Mouse (Mus musculus) forebrain, embryonic 15.5 days (tissue): ENCODE data around the gene Ciao2b. TPM values are rescaled to one million over a fixed set of nuclear protein-coding genes. Genes with fewer than 3 reads are reported as not detected.
A peak's percentile ranks its signal among the peaks of the same experiment; 100 is the strongest.

Experiments used
- ATAC-seq: fragments of 200-750 bp; cut with Nextera tagmentation; replicated peaks from 2 replicates; pipeline ENCODE4 v1.8.0; 2017; ENCODE audit warnings: mild to moderate bottlenecking, moderate TSS enrichment, moderate library complexity
- H3K27ac ChIP-seq: fragments of 300-500 bp; sonication (generic); replicated peaks from 2 replicates; pipeline ENCODE4 v1.5.1; 2015; ENCODE audit warnings: mild to moderate bottlenecking, inconsistent platforms
- H3K27me3 ChIP-seq: fragments of 300-500 bp; sonication (generic); 2 replicates; pipeline ENCODE4 v1.6.1; 2015; ENCODE audit warnings: inconsistent platforms
- H3K36me3 ChIP-seq: fragments of 300-500 bp; sonication (generic); 2 replicates; pipeline ENCODE4 v1.6.1; 2015; ENCODE audit warnings: mild to moderate bottlenecking, inconsistent platforms
- H3K4me1 ChIP-seq: fragments of 300-500 bp; sonication (generic); 2 replicates; pipeline ENCODE4 v1.6.1; 2015; ENCODE audit warnings: inconsistent platforms
- H3K4me2 ChIP-seq: fragments of 300-500 bp; sonication (generic); replicated peaks from 2 replicates; pipeline ENCODE4 v1.6.1; 2015; ENCODE audit warnings: mild to moderate bottlenecking, inconsistent platforms
- H3K4me3 ChIP-seq: fragments of 300-500 bp; sonication (generic); 2 replicates; pipeline ENCODE4 v1.5.1; 2015; ENCODE audit warnings: mild to moderate bottlenecking, inconsistent platforms
- H3K9ac ChIP-seq: fragments of 300-500 bp; sonication (generic); replicated peaks from 2 replicates; pipeline ENCODE4 v1.6.1; 2015; ENCODE audit warnings: mild to moderate bottlenecking, inconsistent platforms
- H3K9me3 ChIP-seq: fragments of 300-500 bp; sonication (generic); 2 replicates; pipeline ENCODE4 v1.6.1; 2016; ENCODE audit warnings: inconsistent platforms
- WGBS: fragments of 180-500 bp; shearing (Covaris S2); methylation state at CpG from one replicate; pipeline ENCODE4 v1.1.7; 2015; ENCODE audit warnings: mixed read lengths; 5-methylcytosine and 5-hydroxymethylcytosine counted together
- polyA plus RNA-seq: library from polyadenylated mRNA; unstranded; fragments of >200 nt; fragmentation: Nextera tagmentation; extraction: Ambion mirVana; gene quantifications from 2 replicates; pipeline ENCODE4 v1.2.1, GENCODE M21; 2015

The Ciao2b gene
- polyA plus RNA-seq, 1 experiment from 2014 or later, result 153 TPM

DNA sequence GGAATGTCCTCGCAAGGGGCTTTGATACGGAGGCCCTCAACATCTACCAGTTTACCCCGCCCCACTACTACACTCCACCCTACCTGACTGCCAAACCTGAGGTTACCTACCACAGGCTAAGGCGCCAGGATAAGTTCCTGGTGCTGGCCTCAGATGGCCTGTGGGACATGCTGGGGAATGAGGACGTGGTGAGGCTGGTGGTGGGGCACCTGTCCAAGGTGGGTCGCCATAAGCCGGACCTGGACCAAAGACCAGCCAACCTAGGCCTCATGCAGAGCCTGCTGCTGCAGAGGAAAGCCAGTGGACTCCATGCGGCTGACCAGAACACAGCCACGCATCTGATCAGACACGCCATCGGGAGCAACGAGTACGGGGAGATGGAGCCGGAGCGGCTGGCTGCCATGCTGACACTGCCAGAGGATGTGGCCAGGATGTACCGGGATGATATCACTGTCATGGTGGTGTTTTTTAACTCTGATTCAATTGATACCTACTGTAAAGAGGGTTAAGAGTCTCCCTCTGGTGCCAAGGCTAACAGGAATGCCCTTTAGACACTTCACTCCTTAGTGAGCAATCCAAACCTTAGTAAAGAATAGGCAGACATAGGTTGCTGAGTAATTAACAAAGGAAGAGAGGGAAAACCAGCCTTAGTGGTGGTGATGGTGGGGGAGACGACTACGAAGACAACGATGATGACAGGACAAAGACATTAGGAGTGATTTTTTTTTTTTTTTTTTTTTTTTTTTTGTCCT is 47.0 kb downstream of the Ciao2b start:
- WGBS, result 95% methylated on average over 19 of the region's 19 CpGs
- no peaks in the 10 kb centered on the region for H3K9me3 ChIP-seq
- H3K4me1 ChIP-seq, result peaks cover 8% of the 10 kb centered on the region
- H3K27ac ChIP-seq, result no peak overlapping the region
- peaks cover 18% of the 10 kb centered on the region for H3K36me3 ChIP-seq
- H3K27me3 ChIP-seq, result no peaks in the 10 kb centered on the region
- H3K9ac ChIP-seq, result no peak overlapping the region
- no peak overlapping the region for H3K4me3 ChIP-seq
- ATAC-seq, result no peak
- H3K4me2 ChIP-seq, result no peak overlapping the region

GRCm38 (mm10) chr8:104593536-104594325 is 48.0 kb downstream of the Ciao2b start:
- Histone ChIP-seq H3K9ac (no peak overlapping the region), H3K4me3 (no peak overlapping the region), H3K4me2 (no peak overlapping the region), H3K27ac (no peak overlapping the region), H3K36me3 (peaks cover 18% of the 10 kb centered on the region), H3K4me1 (peaks cover 8% of the 10 kb centered on the region), H3K27me3 (no peaks in the 10 kb centered on the region), H3K9me3 (no peaks in the 10 kb centered on the region)
- WGBS, result 95% methylated on average over 31 of the region's 31 CpGs
- no peak for ATAC-seq

- ATAC-seq, result no peak
- Histone ChIP-seq H3K27ac (no peak overlapping the region), H3K4me1 (peaks cover 8% of the 10 kb centered on the region), H3K4me3 (0 out of 2 replicates have a peak overlapping the region, but pooled peaks have one; percentile 57), H3K36me3 (peaks cover 18% of the 10 kb centered on the region; the same call in 1 of the 2 replicates), H3K9ac (no peak overlapping the region), H3K4me2 (0 out of 2 replicates have a peak overlapping the region, but pooled peaks have one; percentile 69), H3K9me3 (no peaks in the 10 kb centered on the region), H3K27me3 (no peaks in the 10 kb centered on the region)
- 77% methylated on average over 6 of the region's 6 CpGs for WGBS
Observed at GRCm38 (mm10) chr8:104592566-104592965, 49.2 kb downstream of the Ciao2b start.

- ATAC-seq, result peak; percentile 3; the same call in 1 of the 2 replicates
- peaks cover 18% of the 10 kb centered on the region; the same call in 1 of the 2 replicates for H3K36me3 ChIP-seq
- peak overlapping the region; percentile 69 for H3K4me2 ChIP-seq
- 2% methylated on average over 9 of the region's 9 CpGs for WGBS
- no peaks in the 10 kb centered on the region for H3K9me3 ChIP-seq
- H3K4me3 ChIP-seq, result peak overlapping the region; percentile 57
- peak overlapping the region; percentile 80 for H3K27ac ChIP-seq
- no peaks in the 10 kb centered on the region for H3K27me3 ChIP-seq
- H3K9ac ChIP-seq, result peak overlapping the region; percentile 58
- H3K4me1 ChIP-seq, result peaks cover 8% of the 10 kb centered on the region
Observed at GRCm38 (mm10) chr8:104591856-104592255, 49.9 kb downstream of the Ciao2b start.

GRCm38 (mm10) chr8:104591133-104591834 is 50.5 kb downstream of the Ciao2b start, which contains the start of gene Pdp2:
Gene Pdp2, plus strand, starts transcription at chr8:104591451.
- H3K36me3 ChIP-seq, result peaks cover 16% of the 10 kb centered on the region; the same call in 1 of the 2 replicates
- peak within 1 kb of the TSS; percentile 80 for H3K27ac ChIP-seq
- no peaks in the 10 kb centered on the region for H3K9me3 ChIP-seq
- H3K4me2 ChIP-seq, result peak within 1 kb of the TSS; percentile 69
- H3K27me3 ChIP-seq, result no peaks in the 10 kb centered on the region
- ATAC-seq, result peak; percentile 98
- H3K4me1 ChIP-seq, result peaks cover 8% of the 10 kb centered on the region
- peak within 1 kb of the TSS; percentile 57 for H3K4me3 ChIP-seq
- peak within 1 kb of the TSS; percentile 58 for H3K9ac ChIP-seq
- WGBS, result under 1% methylated on average over 44 of the region's 44 CpGs

- no peak overlapping the region for H3K4me2 ChIP-seq
- no peak for ATAC-seq
- WGBS, result 98% methylated on average over 3 of the region's 3 CpGs
- H3K4me1 ChIP-seq, result peaks cover 8% of the 10 kb centered on the region
- H3K9ac ChIP-seq, result no peak overlapping the region
- H3K27me3 ChIP-seq, result no peaks in the 10 kb centered on the region
- H3K4me3 ChIP-seq, result no peak overlapping the region
- peaks cover 13% of the 10 kb centered on the region; the same call in 1 of the 2 replicates for H3K36me3 ChIP-seq
- no peak overlapping the region for H3K27ac ChIP-seq
- H3K9me3 ChIP-seq, result no peaks in the 10 kb centered on the region
Observed at GRCm38 (mm10) chr8:104590284-104590683, 51.5 kb downstream of the Ciao2b start.

Other genes with a start within 250 kb of the Ciao2b start
- gene Cmtm4, start 246.2 kb downstream of the Ciao2b start, polyA plus RNA-seq, result 2.6 and 2.9 TPM in 2 replicates
- gene Dync1li2, start 198.9 kb downstream of the Ciao2b start, polyA plus RNA-seq, result 124 and 128 TPM in 2 replicates
- gene Terb1, start 132.1 kb downstream of the Ciao2b start, polyA plus RNA-seq, result 0.17 and 0.19 TPM in 2 replicates
- 116 and 124 TPM in 2 replicates for gene Nae1, start 107.3 kb downstream of the Ciao2b start, polyA plus RNA-seq
- 1.7 and 2.0 TPM in 2 replicates for gene Car7, start 107.3 kb downstream of the Ciao2b start, polyA plus RNA-seq
- gene Pdp2, start 50.5 kb downstream of the Ciao2b start, polyA plus RNA-seq, result 17.8 and 18.7 TPM in 2 replicates
- not detected in 2 replicates for gene Cdh16, start 17.6 kb downstream of the Ciao2b start, polyA plus RNA-seq
- 2.4 and 3.0 TPM in 2 replicates for gene Rrad, start 10.6 kb downstream of the Ciao2b start, polyA plus RNA-seq
- not detected in 2 replicates for gene Ces2a, start 92.0 kb upstream of the Ciao2b start, polyA plus RNA-seq
- 0.20 TPM in 2 replicates for gene Ces2b, start 189.6 kb upstream of the Ciao2b start, polyA plus RNA-seq
- gene Ces2c, start 205.1 kb upstream of the Ciao2b start, polyA plus RNA-seq, result not detected in 2 replicates